Mouse (Mus musculus) G1E-ER4 (cell line): ENCODE data around the gene Scrn2. TPM values are rescaled to one million over a fixed set of nuclear protein-coding genes. Genes with fewer than 3 reads are reported as not detected.

Source experiments
- GATA1 ChIP-seq: IDR thresholded peaks from one replicate; pipeline ENCODE4 v1.8.0; 2012; ENCODE audit warnings: low read length, inconsistent platforms
- polyA plus RNA-seq: library from polyadenylated mRNA; stranded (reverse); fragments of >175 nt; gene quantifications from 2 replicates; pipeline ENCODE4 v1.2.3, GENCODE M21; 2012

Scrn2 gene
- polyA plus RNA-seq, 1 experiment = 15.6 TPM

GRCm38 (mm10) chr11:97066656-97067360, 37.1 kb downstream of the Scrn2 start:
- TF ChIP-seq GATA1 = no peak

GRCm38 (mm10) chr11:97069333-97069732, 39.6 kb downstream of the Scrn2 start:
- TF ChIP-seq GATA1 = no peak

- no peak for TF ChIP-seq GATA1
Measured at GRCm38 (mm10) chr11:97069770-97070169, 40.0 kb downstream of the Scrn2 start.

- no peak for TF ChIP-seq GATA1
Measured at GRCm38 (mm10) chr11:97071129-97071528, 41.4 kb downstream of the Scrn2 start.

- no peak for TF ChIP-seq GATA1
Measured at GRCm38 (mm10) chr11:97072533-97072932, 42.8 kb downstream of the Scrn2 start.

GRCm38 (mm10) chr11:97074235-97074634, 44.5 kb downstream of the Scrn2 start:
- TF ChIP-seq GATA1 = no peak

- no peak for TF ChIP-seq GATA1
Measured at GRCm38 (mm10) chr11:97078751-97079150, 49.0 kb downstream of the Scrn2 start.

- TF ChIP-seq GATA1 = no peak
Measured at GRCm38 (mm10) chr11:97080291-97080690, 50.6 kb downstream of the Scrn2 start.

GRCm38 (mm10) chr11:97082977-97083376, 53.2 kb downstream of the Scrn2 start:
- TF ChIP-seq GATA1 = no peak

Other genes starting within 250 kb of the Scrn2 start
- 66.6 and 76.2 TPM in 2 replicates for gene Cbx1, start 240.8 kb upstream of the Scrn2 start, polyA plus RNA-seq
- 30.2 and 46.4 TPM in 2 replicates for gene Nfe2l1, start 200.0 kb upstream of the Scrn2 start, polyA plus RNA-seq
- gene Copz2, start 180.1 kb upstream of the Scrn2 start, polyA plus RNA-seq = 0.14 and 0.45 TPM in 2 replicates
- 59.7 and 66.3 TPM in 2 replicates for gene Cdk5rap3, start 113.4 kb upstream of the Scrn2 start, polyA plus RNA-seq
- gene Prr15l, start 101.8 kb upstream of the Scrn2 start, polyA plus RNA-seq = 0.18 and 0.19 TPM in 2 replicates
- gene Pnpo, start 86.0 kb upstream of the Scrn2 start, polyA plus RNA-seq = 42.4 and 75.3 TPM in 2 replicates
- 46.1 and 55.9 TPM in 2 replicates for gene Sp2, start 47.0 kb upstream of the Scrn2 start, polyA plus RNA-seq
- not detected in 2 replicates for gene Sp6, start 16.5 kb upstream of the Scrn2 start, polyA plus RNA-seq
- gene Lrrc46, start 11.5 kb downstream of the Scrn2 start, polyA plus RNA-seq = 0.11 TPM in 1 of 2 replicates, not detected in the other
- gene Mrpl10, start 11.6 kb downstream of the Scrn2 start, polyA plus RNA-seq = 58.9 and 112 TPM in 2 replicates
- gene Osbpl7, start 20.7 kb downstream of the Scrn2 start, polyA plus RNA-seq = 23.7 and 28.9 TPM in 2 replicates
- gene Tbx21, start 85.4 kb downstream of the Scrn2 start, polyA plus RNA-seq = not detected in 2 replicates
- 0.10 and 0.22 TPM in 2 replicates for gene Tbkbp1, start 121.6 kb downstream of the Scrn2 start, polyA plus RNA-seq
- 49.2 and 62.1 TPM in 2 replicates for gene Kpnb1, start 157.9 kb downstream of the Scrn2 start, polyA plus RNA-seq